Comparison of ENCODE assay signal across 28 mouse cellular contexts in the genomic region with DNA sequence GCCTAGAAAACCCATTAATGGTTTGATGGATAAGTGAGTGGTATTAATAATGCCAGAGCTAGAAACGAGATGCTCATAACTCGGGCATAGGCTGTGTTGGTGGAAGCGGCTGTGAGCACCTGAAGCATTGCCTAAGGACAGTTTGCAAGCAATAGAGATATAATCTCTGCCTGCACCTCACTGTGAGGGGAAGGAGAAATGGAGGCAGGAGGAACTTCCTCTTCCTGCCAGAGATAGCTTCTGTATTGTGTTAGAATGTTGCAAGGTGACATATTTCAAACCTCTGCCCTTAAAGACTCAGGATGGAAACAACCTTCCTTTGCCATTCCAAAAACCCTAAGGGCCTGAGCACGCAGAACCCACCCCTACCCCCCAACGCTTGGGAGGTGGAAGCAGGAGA. TPM values are rescaled to one million over a fixed set of nuclear protein-coding genes. Genes with fewer than 3 reads are reported as not detected.
DNase-seq lines count a peak whose midpoint lies in the region; ATAC-seq and TF ChIP-seq lines count a peak whose summit lies in the region.
"Had no signal": no experiment of that assay in that cellular context is flagged by ENCODE, and none has a peak within 500 bp of the region (broad histone marks: within the 10 kb centered on the region; RNA-seq: fewer than 3 reads in every experiment).

No protein-coding gene starts in this region.

- H3K4me2 ChIP-seq in liver, postnatal 0 days (ENCODE audit: low read depth, low read length), result no peak overlapping the region
- no peak overlapping the region for H3K4me2 ChIP-seq in liver, embryonic 12.5 days
- H3K4me2 ChIP-seq: embryonic facial prominence, embryonic 15.5 days; forebrain, embryonic 12.5 days; heart, embryonic 15.5 days; hindbrain, embryonic 13.5 days; limb, embryonic 12.5 days; midbrain, embryonic 15.5 days; neural tube, embryonic 12.5 days had no signal

- DNase-seq in liver, postnatal 0 days, result no peak
- DNase-seq in induced T-regulatory cell, adult 2 months (ENCODE audit: low read depth), result peak; percentile 42
- no peak for DNase-seq in lung, postnatal 25 days (ENCODE audit: low spot score)
- no peak for DNase-seq in gastrocnemius, adult 8-10 months (ENCODE audit: low spot score in 2 of 2)
- DNase-seq in adrenal gland, postnatal 36 days, result no peak
- DNase-seq: adrenal gland, adult 2 months; cerebellum, adult 11 months; cerebellum, postnatal 10 days; gastrocnemius, postnatal 14 days; heart, postnatal 36 days; kidney, adult 11 months; kidney, postnatal 14 days had no signal

- H3K9ac ChIP-seq in liver, postnatal 0 days (replicated peaks), result no peak overlapping the region
- H3K9ac ChIP-seq in liver, embryonic 12.5 days, result no peak overlapping the region
- H3K9ac ChIP-seq: embryonic facial prominence, embryonic 15.5 days; forebrain, embryonic 12.5 days; heart, embryonic 15.5 days; hindbrain, embryonic 13.5 days; limb, embryonic 12.5 days; midbrain, embryonic 15.5 days; neural tube, embryonic 12.5 days had no signal

- TF ChIP-seq CTCF in liver, postnatal 0 days (IDR thresholded peaks at IDR 0.05; ENCODE audit: low read depth), result no peak

- H3K27me3 ChIP-seq in liver, postnatal 0 days (ENCODE audit: insufficient read depth, low read length), result 0 out of 2 replicates have a peak, but pooled peaks cover 4% of the 10 kb centered on the region
- peaks cover 21% of the 10 kb centered on the region for H3K27me3 ChIP-seq in liver, embryonic 12.5 days (replicated peaks)
- H3K27me3 ChIP-seq: embryonic facial prominence, embryonic 15.5 days; heart, embryonic 15.5 days; limb, embryonic 12.5 days; midbrain, embryonic 15.5 days; neural tube, embryonic 12.5 days had no signal

- no peaks in the 10 kb centered on the region for H3K9me3 ChIP-seq in liver, postnatal 0 days (ENCODE audit: low read length)
- H3K9me3 ChIP-seq in liver, embryonic 12.5 days (replicated peaks), result no peaks in the 10 kb centered on the region
- H3K9me3 ChIP-seq: embryonic facial prominence, embryonic 10.5 days; embryonic facial prominence, embryonic 15.5 days; forebrain, embryonic 12.5 days; heart, embryonic 10.5 days; heart, embryonic 15.5 days; hindbrain, embryonic 13.5 days; limb, embryonic 12.5 days; midbrain, embryonic 10.5 days; midbrain, embryonic 15.5 days; neural tube, embryonic 12.5 days had no signal

- no peak for ATAC-seq in liver, postnatal 0 days
- no peak for ATAC-seq in liver, embryonic 12.5 days
- ATAC-seq in activated CD4-positive, CD25-positive, alpha-beta regulatory T cell, adult 4 months, result peak; percentile 50
- peak; percentile 55; the same call in 1 of the 2 replicates for ATAC-seq in neutrophil, adult 5-6 weeks (ENCODE audit: extremely low read depth, insufficient number of reproducible peaks, low FRiP score, poor library complexity, severe bottlenecking)
- ATAC-seq: inflammation-experienced regulatory T-cells, adult 6 months; midbrain, embryonic 15.5 days had no signal

- TF ChIP-seq EP300 in liver, postnatal 0 days (IDR thresholded peaks at IDR 0.05; ENCODE audit: low read depth), result no peak

- H3K4me1 ChIP-seq in liver, postnatal 0 days (ENCODE audit: insufficient read depth), result peaks cover 10% of the 10 kb centered on the region
- peaks cover 27% of the 10 kb centered on the region for H3K4me1 ChIP-seq in liver, embryonic 12.5 days

- WGBS in liver, postnatal 0 days (ENCODE audit: insufficient replicate concordance), result 43% methylated on average over 5 of the region's 5 CpGs
- WGBS in liver, embryonic 12.5 days (ENCODE audit: insufficient replicate concordance), result 44% methylated on average over 5 of the region's 5 CpGs

- H3K27ac ChIP-seq in liver, postnatal 0 days (ENCODE audit: low read depth), result peak overlapping the region; percentile 8; the same call in 1 of the 2 replicates
- H3K27ac ChIP-seq in liver, embryonic 12.5 days, result no peak overlapping the region
- H3K27ac ChIP-seq: embryonic facial prominence, embryonic 10.5 days; embryonic facial prominence, embryonic 15.5 days; forebrain, embryonic 12.5 days; heart, embryonic 10.5 days; heart, embryonic 15.5 days; hindbrain, embryonic 13.5 days; left cerebral cortex, adult 2 months; limb, embryonic 12.5 days; macrophage; midbrain, embryonic 10.5 days; midbrain, embryonic 15.5 days; neural tube, embryonic 12.5 days had no signal

- H3K36me3 ChIP-seq in liver, postnatal 0 days (replicated peaks; ENCODE audit: insufficient read depth, low read length), result no peaks in the 10 kb centered on the region
- H3K36me3 ChIP-seq in liver, embryonic 12.5 days, result no peaks in the 10 kb centered on the region
- H3K36me3 ChIP-seq: embryonic facial prominence, embryonic 10.5 days; embryonic facial prominence, embryonic 15.5 days; forebrain, embryonic 12.5 days; heart, embryonic 10.5 days; heart, embryonic 15.5 days; hindbrain, embryonic 13.5 days; limb, embryonic 12.5 days; midbrain, embryonic 10.5 days; midbrain, embryonic 15.5 days; neural tube, embryonic 12.5 days had no signal

- no peak overlapping the region for H3K4me3 ChIP-seq in liver, postnatal 0 days (ENCODE audit: low read depth, low read length)
- H3K4me3 ChIP-seq in liver, embryonic 12.5 days, result no peak overlapping the region
- H3K4me3 ChIP-seq: embryonic facial prominence, embryonic 10.5 days; embryonic facial prominence, embryonic 15.5 days; forebrain, embryonic 12.5 days; heart, embryonic 10.5 days; heart, embryonic 15.5 days; hindbrain, embryonic 13.5 days; left cerebral cortex, adult 2 months; limb, embryonic 12.5 days; midbrain, embryonic 10.5 days; midbrain, embryonic 15.5 days; neural tube, embryonic 12.5 days had no signal

RNA-seq across cellular contexts. Expression of a gene that starts 11.9 kb away (rescaled TPM):
- 1.3 and 1.4 TPM in 2 replicates for polyA plus RNA-seq in liver, postnatal 0 days (2015; fragmentation: Nextera tagmentation; extraction: Ambion mirVana)
- 4.0 and 4.3 TPM in 2 replicates for polyA plus RNA-seq in liver, embryonic 12.5 days (2016; fragmentation: Nextera tagmentation; extraction: Ambion mirVana)
- 10 to 100 TPM; 29.8 to 38.2 TPM for polyA plus RNA-seq in activated CD4-positive, CD25-positive, alpha-beta regulatory T cell, adult 4 months (2017; shearing (Covaris generic))
- total RNA-seq in neutrophil, adult 5-6 weeks (2017), result 64.6 and 68.5 TPM in 2 replicates
- 10 to 100 TPM; 11.9 to 15.9 (median 13.6) TPM for total RNA-seq in gastrocnemius, adult 8-10 months (2022)
- total RNA-seq in adrenal gland, postnatal 36 days (2021), result 10 to 100 TPM; 58.5 to 71.5 TPM

RNA-seq across cellular contexts. Expression of a gene that starts 55.2 kb away (rescaled TPM):
- polyA plus RNA-seq in liver, postnatal 0 days (2015; fragmentation: Nextera tagmentation; extraction: Ambion mirVana), result 25.6 and 25.8 TPM in 2 replicates
- polyA plus RNA-seq in liver, embryonic 12.5 days (2016; fragmentation: Nextera tagmentation; extraction: Ambion mirVana), result 20.9 and 21.3 TPM in 2 replicates
- 100 to 1,000 TPM; 109 to 116 TPM for polyA plus RNA-seq in activated CD4-positive, CD25-positive, alpha-beta regulatory T cell, adult 4 months (2017; shearing (Covaris generic))
- total RNA-seq in neutrophil, adult 5-6 weeks (2017), result 66.0 and 74.3 TPM in 2 replicates
- total RNA-seq in gastrocnemius, adult 8-10 months (2022), result 1 to 10 TPM; 7.2 to 8.1 (median 7.8) TPM
- 10 to 100 TPM; 24.5 to 33.5 TPM for total RNA-seq in adrenal gland, postnatal 36 days (2021)

Comparison
In these comparisons a context has a peak if more than half of its experiments do, and no peak if none do; other contexts are left out.
1. ATAC-seq: peak in activated CD4-positive, CD25-positive, alpha-beta regulatory T cell, adult 4 months (single experiment) and neutrophil, adult 5-6 weeks (single experiment); none in liver, postnatal 0 days (single experiment) and liver, embryonic 12.5 days (single experiment).